Mouse (Mus musculus): Measurements from ENCODE around the gene Ankrd40. TPM values are rescaled to one million over a fixed set of nuclear protein-coding genes. Genes with fewer than 3 reads are reported as not detected.

The Ankrd40 gene
- total RNA-seq (2023): 18.1 and 21.7 TPM in 2 replicates

GRCm38 (mm10) chr11:94327693-94328643, at the start of gene Ankrd40:
Ankrd40 (plus strand) TSS chr11:94328001.

GRCm38 (mm10) chr11:94281199-94282181, 46.3 kb upstream of the Ankrd40 start, which contains the start of gene Gm21885:
Gm21885 (plus strand) TSS chr11:94281873.

GRCm38 (mm10) chr11:94321931-94322400, 5.8 kb upstream of the Ankrd40 start, which contains the start of gene Luc7l3:
Luc7l3 (minus strand) TSS chr11:94321988.

Other genes with a start within 250 kb of the Ankrd40 start
- gene Tob1, start 116.5 kb upstream of the Ankrd40 start, total RNA-seq (2023): 68.9 and 84.3 TPM in 2 replicates
- gene Wfikkn2, start 82.0 kb upstream of the Ankrd40 start, total RNA-seq (2023): not detected in 2 replicates
- not detected in 2 replicates for gene Gm21885, start 46.1 kb upstream of the Ankrd40 start, total RNA-seq (2023)
- 46.2 and 71.5 TPM in 2 replicates for gene Luc7l3, start 6.0 kb upstream of the Ankrd40 start, total RNA-seq (2023)
- gene Abcc3, start 65.0 kb downstream of the Ankrd40 start, total RNA-seq (2023): 1.1 and 3.8 TPM in 2 replicates
- 0.13 and 1.7 TPM in 2 replicates for gene Cacna1g, start 146.2 kb downstream of the Ankrd40 start, total RNA-seq (2023)
- gene Spata20, start 158.2 kb downstream of the Ankrd40 start, total RNA-seq (2023): not detected in 2 replicates
- gene Epn3, start 172.0 kb downstream of the Ankrd40 start, total RNA-seq (2023): not detected in 2 replicates
- gene Mycbpap, start 193.7 kb downstream of the Ankrd40 start, total RNA-seq (2023): 0.20 and 0.22 TPM in 2 replicates
- 0.27 and 0.79 TPM in 2 replicates for gene Rsad1, start 221.3 kb downstream of the Ankrd40 start, total RNA-seq (2023)
- not detected in 2 replicates for gene Chad, start 237.0 kb downstream of the Ankrd40 start, total RNA-seq (2023)

All from neutrophil, adult 65 days (primary cell).